Mouse (Mus musculus) brain, embryonic 14.5 days (tissue): ENCODE measurements at regions not wholly inside any gene's neighbourhood (a gene's known extent, or its start where the extent isn't known, plus 50 kb on each side); places are given as distances from the start of the nearest gene placed in this dataset.

Experiments used
- CTCF ChIP-seq: fragments of 200-500 bp; IDR thresholded peaks from 2 replicates; pipeline ENCODE4 v1.5.1; 2012; ENCODE audit warnings: inconsistent platforms, mild to moderate bottlenecking, moderate library complexity, borderline replicate concordance; ENCODE audit not compliant: insufficient read depth, insufficient read length; ENCODE audit errors: extremely low read depth
- POLR2A ChIP-seq: fragments of 200-500 bp; IDR thresholded peaks from 2 replicates; pipeline ENCODE4 v1.6.1; 2012; ENCODE audit warnings: mild to moderate bottlenecking, inconsistent platforms, borderline replicate concordance; ENCODE audit not compliant: poor library complexity, insufficient read depth, insufficient read length, severe bottlenecking; ENCODE audit errors: extremely low read depth

DNA sequence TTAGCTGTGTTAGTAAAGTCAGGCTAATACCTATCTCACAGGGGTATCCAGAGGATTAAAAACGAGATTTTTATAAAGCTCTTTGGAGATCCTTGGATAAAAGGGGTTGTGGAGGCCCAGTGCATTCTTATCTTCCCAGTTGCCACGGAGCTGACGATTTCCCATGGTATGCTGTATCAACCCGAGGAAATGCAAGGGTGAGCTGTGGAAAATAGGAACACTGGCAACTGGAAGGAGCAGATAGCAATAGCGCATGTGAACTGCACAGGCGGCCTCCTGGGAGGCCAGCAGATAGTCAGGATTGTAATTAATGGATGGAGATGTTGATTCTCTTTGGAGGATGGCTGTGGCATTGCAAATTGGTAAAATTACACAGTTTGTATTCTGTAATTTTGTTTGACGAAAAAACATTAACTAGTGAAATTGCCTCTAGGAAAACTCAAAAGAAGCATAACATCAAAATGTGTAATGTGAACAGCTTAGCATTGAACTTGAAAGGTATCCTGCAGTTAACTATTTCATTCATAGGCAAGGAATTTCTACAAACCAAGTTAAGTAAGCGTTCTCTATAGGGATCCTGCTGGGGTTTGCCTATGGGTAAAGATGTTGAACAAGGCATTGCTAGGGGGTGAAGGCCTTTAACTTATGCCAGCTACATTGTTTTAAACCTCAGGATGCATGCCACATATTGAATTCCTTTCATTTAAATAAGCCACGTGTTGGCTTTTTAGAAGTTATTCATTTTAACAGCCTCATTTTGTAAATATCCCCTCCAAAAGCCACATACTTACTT lies 389.1 kb upstream of the Kcnh7 start:
- TF ChIP-seq CTCF (no peak), POLR2A (no peak)
